Mouse (Mus musculus) retina, embryonic 14.5 days (tissue): ENCODE results near the gene Olfr1195.
"Not testable (repeated sequence)": the region's sequence is repeated elsewhere in the genome, so short reads cannot be mapped to it uniquely, and the experiment has no call there.

Experiments used
- DNase-seq: peaks from one replicate; pipeline ENCODE4 v3.0.0-alpha.2; 2015; ENCODE audit warnings: low spot score

The Olfr1195 gene

GRCm38 (mm10) chr2:88689087-88689486 lies at the start of gene Olfr1195:
Gene Olfr1195, minus strand, starts transcription at chr2:88689187.
- DNase-seq: no peak

DNA sequence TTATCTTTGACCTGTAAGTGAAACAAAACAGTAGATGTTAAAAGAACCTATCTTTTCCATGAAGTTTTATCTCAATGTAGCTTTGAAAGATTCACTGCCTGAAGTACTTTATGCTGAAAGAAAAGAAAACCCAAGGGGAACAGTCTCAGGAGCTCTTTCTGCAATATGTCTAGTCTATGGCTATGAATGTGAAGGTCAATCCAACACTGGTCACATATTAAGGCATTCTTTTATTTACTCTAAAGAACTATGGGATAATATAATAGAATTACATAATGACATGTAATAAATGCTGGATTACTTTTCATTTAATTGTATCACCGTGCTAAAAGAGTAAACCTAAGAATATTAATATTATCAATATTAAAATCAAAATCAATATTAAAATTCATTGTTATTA lies 43.3 kb upstream of the Olfr1195 start, which contains the start of gene Olfr1197:
Olfr1197 (minus strand) TSS at position 101 of the 400 bp plus-strand sequence.
- DNase-seq: no peak

GRCm38 (mm10) chr2:88704497-88704896 lies 15.5 kb upstream of the Olfr1195 start, which contains the start of gene Olfr1196:
Gene Olfr1196, minus strand, starts transcription at chr2:88704597.
- no peak for DNase-seq

DNA sequence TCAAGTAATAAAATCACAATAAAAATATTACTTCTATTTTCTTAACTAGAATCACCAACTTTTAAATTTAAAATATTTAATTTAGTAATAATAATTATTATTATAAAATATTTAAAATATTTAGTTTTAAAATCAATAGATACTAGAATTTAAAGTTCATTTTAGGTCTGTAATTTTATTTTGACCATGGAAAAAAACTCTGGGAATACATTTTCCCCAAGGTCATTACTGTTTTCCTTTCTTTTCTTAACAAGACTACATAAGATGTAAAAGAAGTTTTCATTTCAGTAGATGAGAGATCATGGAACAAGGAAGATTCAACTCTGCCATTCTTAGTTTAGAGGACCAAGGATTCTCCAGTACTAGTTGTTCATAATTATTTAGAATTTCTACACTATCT lies 13.7 kb downstream of the Olfr1195 start, which contains the start of gene Olfr1193:
Olfr1193 (plus strand) TSS at position 301 of the 400 bp plus-strand sequence.
- not testable (repeated sequence) for DNase-seq

DNA sequence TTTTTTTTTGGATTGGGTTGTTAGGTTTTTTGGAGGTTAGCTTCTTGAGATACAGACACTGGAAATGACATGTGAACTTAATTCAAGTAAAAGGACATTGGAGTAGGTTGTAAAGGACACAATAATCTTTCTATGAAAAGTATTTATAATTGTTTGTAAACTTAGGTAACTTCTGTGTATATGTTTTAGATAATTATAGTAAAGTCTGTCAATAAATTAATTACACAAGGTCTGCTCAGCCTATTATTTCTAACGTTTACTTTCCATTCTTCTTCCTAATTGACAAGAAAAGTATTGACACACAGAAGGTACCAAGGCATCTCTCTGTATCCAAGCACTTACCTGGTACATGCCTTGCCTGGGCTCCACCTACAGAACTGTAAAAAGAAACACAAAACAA lies 40.8 kb downstream of the Olfr1195 start, which contains the start of gene Olfr1192-ps1:
Olfr1192-ps1 (plus strand) TSS at position 301 of the 400 bp plus-strand sequence.
- no peak for DNase-seq

DNA sequence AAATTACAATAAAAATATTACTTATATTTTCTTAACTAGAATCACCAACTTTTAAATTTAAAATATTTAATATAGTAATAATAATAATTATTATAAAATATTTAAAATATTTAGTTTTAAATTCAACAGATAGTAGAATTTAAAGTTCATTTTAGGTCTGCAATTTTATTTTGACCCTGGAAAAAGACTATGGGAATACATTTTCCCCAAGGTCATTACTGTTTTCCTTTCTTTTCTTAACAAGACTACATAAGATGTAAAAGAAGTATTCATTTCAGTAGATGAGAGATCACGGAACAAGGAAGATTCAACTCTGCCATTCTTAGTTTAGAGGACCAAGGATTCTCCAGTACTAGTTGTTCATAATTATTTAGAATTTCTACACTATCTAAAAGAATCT lies 48.7 kb downstream of the Olfr1195 start, which contains the start of gene Olfr1191-ps1:
Olfr1191-ps1 (plus strand) TSS at position 301 of the 400 bp plus-strand sequence.
- not testable (repeated sequence) for DNase-seq
